Mouse (Mus musculus): ENCODE measurements around the gene Cdc73.
A peak's percentile ranks its signal among the peaks of the same experiment; 100 is the strongest.
"Not testable (repeated sequence)": the region's sequence is repeated elsewhere in the genome, so short reads cannot be mapped to it uniquely, and the experiment has no call there.

The Cdc73 gene

GRCm38 (mm10) chr1:143702741-143703262, at the start of gene Cdc73:
Cdc73 (minus strand) TSS chr1:143702893.
- DNase-seq (ENCODE audit: low spot score in 2 of 2): peak; percentile 93 to 94

DNA sequence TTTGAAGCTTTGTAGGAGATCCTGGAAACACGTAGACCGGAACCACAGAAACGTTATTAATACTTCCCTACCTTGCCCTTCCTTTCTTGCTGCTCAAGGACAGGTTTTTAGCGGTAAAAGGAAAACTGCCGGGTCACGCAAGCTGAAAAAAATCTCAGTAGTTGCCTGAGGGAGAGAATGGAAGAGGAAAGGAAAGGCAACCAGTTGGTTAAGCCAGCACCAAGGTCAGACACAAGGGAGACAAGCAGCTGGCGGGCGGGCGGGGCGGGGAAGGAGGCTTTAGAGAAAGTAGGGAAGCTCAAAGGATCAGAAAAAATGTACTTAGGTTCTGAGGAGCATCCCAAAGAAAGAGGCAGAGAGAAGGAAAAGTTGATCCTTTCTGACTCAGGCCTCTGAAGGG, 43.2 kb upstream of the Cdc73 start:
- DNase-seq (ENCODE audit: low spot score in 2 of 2): no peak

DNA sequence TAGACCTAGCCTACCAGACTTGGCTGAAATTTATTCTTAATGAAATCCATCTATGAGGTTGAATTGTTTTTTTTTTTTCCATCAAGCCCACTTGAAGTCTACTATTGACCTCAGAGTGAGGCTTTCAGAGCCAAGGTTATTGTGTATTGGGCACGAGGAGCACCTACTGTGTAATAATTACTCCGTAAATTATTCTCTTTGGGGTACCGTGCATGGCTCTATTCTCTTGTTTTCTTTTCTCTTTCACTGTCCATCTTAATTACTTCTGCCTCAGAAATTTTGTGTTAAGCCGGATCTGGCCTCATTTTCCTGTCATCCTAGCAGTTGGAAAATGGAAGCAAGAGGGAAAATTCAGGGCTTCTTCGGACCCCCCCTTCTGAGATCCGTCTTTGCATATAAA, 39.5 kb upstream of the Cdc73 start:
- no peak for DNase-seq (ENCODE audit: low spot score in 2 of 2)

- DNase-seq (ENCODE audit: low spot score in 2 of 2): no peak
These were observed 38.6 kb upstream of the Cdc73 start for GRCm38 (mm10) chr1:143741331-143741730.

DNA sequence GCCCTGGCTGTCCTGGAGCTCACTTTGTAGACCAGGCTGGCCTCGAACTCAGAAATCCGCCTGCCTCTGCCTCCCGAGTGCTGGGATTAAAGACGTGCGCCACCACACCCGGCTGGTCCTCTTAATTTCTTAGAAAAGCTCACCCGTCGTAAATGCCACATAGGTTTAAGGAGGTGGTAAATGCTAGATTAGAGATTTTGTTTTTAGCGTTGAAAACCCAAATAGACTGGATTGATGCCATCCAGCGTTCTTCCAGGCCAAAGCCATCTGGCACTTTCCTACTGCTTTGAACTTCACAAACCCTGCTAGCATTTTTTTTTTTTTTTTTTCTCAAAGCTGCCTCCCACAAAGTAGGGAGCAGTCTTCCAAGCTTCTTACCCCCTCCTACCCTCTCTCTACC, 37.9 kb upstream of the Cdc73 start:
- DNase-seq (ENCODE audit: low spot score in 2 of 2): no peak

DNA sequence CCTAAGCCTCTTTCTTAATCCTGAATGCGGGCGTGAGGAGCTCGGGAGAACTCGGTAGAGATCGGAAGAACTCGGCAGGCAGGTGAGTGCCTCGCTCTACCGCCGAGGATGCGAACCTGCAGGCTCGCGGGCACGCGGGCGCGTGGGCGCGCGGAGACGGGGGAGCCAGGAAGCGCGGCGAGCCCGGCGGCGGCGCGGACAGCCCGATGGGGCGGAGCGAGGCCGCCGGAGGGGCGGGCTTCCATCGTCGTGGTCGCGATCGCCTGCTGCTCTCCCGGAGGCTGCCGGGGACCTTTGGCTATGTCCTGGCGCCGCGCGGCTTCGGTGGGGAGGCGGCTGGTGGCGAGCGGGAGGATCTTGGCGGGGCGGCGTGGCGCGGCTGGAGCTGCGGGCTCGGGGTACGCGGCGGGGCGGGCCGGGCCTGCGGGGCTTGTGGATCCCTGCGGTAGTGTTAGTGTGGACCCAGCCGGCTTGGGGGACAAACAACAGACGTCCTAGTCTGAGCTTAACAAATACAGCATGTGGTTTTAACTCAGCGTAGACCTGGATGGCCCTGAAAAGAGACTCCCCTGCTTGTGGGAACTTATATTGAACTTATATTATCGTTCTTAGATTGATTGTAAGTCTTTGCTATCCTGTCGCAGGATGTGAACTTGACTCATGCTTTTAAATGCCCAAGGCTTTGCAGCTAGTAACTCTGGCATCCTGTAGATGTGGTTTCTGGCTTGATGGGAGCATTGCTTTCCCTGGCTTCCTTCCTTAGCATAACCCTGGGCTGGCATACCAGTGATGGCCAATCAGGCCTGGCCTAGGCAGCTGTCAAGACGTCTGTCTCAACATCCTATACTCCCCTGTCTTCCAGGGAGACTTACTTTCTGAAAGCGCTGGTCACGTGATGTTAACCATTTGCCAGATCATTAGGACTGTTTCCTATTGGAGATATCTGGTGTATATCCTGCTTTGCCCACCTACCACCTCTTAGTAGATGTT, 37.0 kb upstream of the Cdc73 start:
- peak; percentile 79 to 91 for DNase-seq (ENCODE audit: low spot score in 2 of 2)

GRCm38 (mm10) chr1:143738811-143739210, 36.1 kb upstream of the Cdc73 start:
- DNase-seq (ENCODE audit: low spot score in 2 of 2): peak in 1 of 2 experiments; percentile 19

GRCm38 (mm10) chr1:143733914-143734410, 31.3 kb upstream of the Cdc73 start:
- DNase-seq (ENCODE audit: low spot score in 2 of 2): no peak

GRCm38 (mm10) chr1:143731691-143732090, 29.0 kb upstream of the Cdc73 start:
- no peak for DNase-seq (ENCODE audit: low spot score in 2 of 2)

- peak in 1 of 2 experiments; percentile 54 for DNase-seq (ENCODE audit: low spot score in 2 of 2)
These were observed 28.2 kb upstream of the Cdc73 start for GRCm38 (mm10) chr1:143730899-143731298.

- DNase-seq (ENCODE audit: low spot score in 2 of 2): no peak
These were observed 25.2 kb upstream of the Cdc73 start for GRCm38 (mm10) chr1:143727701-143728445.

DNA sequence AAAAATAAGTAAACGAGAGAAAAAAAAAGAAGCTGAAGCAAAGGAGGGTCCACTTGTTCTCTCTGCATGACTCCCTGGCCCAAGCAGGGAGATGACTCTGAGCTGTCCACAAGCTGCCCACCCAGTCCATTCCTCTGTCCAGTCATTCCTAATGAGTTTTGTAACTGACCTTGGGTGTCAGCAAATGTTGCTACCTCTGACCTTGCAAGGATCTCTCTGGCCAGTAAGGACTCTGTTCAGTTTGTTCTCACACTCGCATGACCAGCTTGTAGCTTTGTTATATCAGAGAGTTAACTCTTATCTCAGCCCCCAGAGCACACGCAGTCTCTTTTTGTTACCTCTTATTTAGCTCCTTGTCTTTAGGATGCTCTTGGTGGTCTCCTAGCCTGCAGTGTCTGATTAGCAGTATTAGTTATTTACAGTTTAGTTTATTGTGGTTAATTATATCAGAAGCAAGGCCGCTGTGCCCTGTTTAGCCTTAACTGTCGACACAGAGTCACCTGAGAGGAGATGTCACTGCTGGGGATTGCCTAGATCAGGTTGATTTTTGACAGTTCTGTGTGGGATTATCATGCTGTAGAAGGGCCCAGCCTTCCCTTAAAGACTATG, 21.9 kb upstream of the Cdc73 start:
- no peak for DNase-seq (ENCODE audit: low spot score in 2 of 2)

DNA sequence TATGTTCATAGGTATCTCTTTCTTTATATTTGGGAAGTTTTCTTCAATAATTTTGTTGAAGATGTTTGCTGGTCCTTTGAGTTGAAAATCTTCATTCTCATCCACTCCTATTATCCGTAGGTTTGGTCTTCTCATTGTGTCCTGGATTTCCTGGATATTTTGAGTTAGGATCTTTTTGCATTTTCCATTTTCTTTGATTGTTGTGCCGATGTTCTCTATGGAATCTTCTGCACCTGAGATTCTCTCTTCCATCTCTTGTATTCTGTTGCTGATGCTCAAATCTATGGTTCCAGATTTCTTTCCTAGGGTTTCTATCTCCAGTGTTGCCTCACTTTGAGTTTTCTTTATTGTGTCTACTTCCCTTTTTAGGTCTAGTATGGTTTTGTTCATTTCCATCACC, 13.3 kb upstream of the Cdc73 start, which contains the start of gene Glrx2:
TSS of gene Glrx2 (plus strand) at position 301 of the 400 bp plus-strand sequence.
- not testable (repeated sequence) for DNase-seq (ENCODE audit: low spot score in 2 of 2)

DNA sequence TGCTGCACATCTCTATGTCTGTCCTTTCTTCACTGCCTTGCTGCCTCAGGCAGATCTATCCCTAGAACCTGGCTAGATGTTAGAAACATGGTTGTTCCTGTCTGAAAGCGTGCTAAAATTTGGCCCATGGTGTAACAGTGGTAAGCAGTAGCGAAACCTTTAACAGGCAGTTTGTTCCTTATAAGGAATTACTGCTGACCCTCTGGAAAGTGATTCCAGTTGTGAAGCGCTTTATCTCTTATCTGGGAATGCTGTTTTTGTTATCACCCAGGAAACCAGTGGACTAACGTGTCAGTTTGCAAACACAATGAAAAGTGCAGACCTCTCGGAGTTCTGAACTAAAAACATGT, 7.9 kb upstream of the Cdc73 start:
- DNase-seq (ENCODE audit: low spot score in 2 of 2): no peak

DNA sequence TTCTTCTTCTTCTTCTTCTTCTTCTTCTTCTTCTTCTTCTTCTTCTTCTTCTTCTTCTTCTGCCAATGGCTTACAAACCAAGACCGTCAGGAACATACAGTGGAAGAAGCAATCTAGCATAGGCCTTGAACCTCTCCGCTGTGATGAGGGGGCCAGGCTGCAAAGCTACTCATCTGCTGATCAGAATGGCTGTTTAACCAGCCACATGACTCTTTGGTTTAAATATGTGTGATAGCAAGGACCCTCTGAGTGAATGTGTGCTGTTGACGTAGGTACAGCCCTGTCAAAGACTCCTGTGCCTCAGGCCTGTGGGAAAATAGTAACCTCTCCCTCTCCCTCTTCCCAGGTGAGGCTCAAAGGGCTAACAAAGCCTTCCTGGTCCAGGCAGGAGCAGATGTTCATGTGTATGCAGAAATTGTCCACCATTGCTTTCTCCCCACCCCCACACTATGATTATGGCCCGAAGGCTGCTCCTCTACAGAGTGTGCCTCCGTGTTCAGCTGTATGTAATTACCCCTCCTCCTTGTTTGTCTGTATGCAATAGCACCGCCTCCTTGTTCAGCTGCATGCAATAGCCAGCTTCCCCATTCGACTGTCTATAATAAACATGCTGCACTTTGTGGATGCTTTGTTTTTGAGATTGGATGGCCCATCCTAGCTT, 7.4 kb upstream of the Cdc73 start:
- DNase-seq (ENCODE audit: low spot score in 2 of 2): no peak

DNA sequence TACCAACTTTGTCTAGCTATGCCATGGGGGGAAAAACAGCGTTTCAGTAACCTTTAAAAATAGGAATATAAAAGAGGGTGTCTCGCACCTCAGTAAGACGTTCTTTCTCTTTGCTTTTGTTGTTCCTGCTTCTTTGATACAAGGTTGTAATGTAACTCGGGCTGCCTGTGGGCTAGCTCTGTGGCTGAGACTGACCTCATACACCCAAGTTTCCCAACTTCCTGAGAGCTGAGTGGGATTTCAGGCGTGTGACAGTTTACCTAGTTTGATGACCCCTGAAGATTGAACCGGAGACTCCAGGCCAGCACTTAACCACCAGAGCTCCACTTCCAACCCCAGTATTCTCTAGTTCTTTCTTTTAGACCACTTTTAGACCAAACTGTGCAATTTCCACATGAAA, 5.7 kb upstream of the Cdc73 start:
- DNase-seq (ENCODE audit: low spot score in 2 of 2): no peak

- no peak for DNase-seq (ENCODE audit: low spot score in 2 of 2)
These were observed 4.3 kb upstream of the Cdc73 start for GRCm38 (mm10) chr1:143707006-143707405.

- DNase-seq (ENCODE audit: low spot score in 2 of 2): peak in 1 of 2 experiments; percentile 53
These were observed 452 bp downstream of the Cdc73 start for GRCm38 (mm10) chr1:143702141-143702740.

- DNase-seq (ENCODE audit: low spot score in 2 of 2): no peak
These were observed 957 bp downstream of the Cdc73 start for GRCm38 (mm10) chr1:143701736-143702135.

DNA sequence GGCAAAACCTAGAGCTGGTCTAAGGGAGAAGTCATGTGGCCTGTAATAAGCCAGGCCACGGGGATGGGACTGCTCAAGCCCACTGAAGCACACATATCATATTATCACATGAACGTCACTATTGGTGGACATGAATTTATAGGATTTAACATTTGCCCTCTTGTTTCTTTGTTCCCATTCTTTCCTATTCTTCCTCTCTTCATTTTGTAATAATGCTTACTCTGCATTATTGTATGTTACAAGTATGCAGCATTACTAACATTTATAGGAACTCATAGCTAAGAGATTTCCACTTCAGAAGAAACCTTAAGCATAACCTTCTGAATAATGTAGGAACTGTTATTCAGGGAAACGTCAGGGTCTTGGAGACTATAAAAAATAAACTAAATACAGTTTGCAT, 17.8 kb downstream of the Cdc73 start:
- DNase-seq (ENCODE audit: low spot score in 2 of 2): no peak

GRCm38 (mm10) chr1:143681108-143681507, 21.6 kb downstream of the Cdc73 start:
- no peak for DNase-seq (ENCODE audit: low spot score in 2 of 2)

Data from spleen, postnatal 10 days (tissue).